Mouse (Mus musculus) liver, adult 2 months (tissue): ENCODE measurements at regions not wholly inside any gene's neighbourhood (a gene's known extent, or its start where the extent isn't known, plus 50 kb on each side); places are given as distances from the start of the nearest gene placed in this dataset.

Source experiments
- DNase-seq: peaks from one replicate; pipeline ENCODE4 v3.0.0-alpha.2; 2011; ENCODE audit warnings: low read depth, low spot score; ENCODE audit errors: extremely low read depth
- H3K27ac ChIP-seq: fragments of 200-500 bp; replicated peaks from 2 replicates; pipeline ENCODE4 v1.5.1; 2012; ENCODE audit warnings: low read depth, mild to moderate bottlenecking, control low read depth, inconsistent platforms, low read length; ENCODE audit not compliant: insufficient read depth
- H3K27me3 ChIP-seq: fragments of 200-500 bp; 2 replicates; pipeline ENCODE4 v1.6.1; 2012; ENCODE audit warnings: mild to moderate bottlenecking, moderate library complexity, low read length, inconsistent platforms; ENCODE audit not compliant: control insufficient read depth, insufficient read depth
- H3K36me3 ChIP-seq: fragments of 200-500 bp; 2 replicates; pipeline ENCODE4 v1.6.1; 2012; ENCODE audit warnings: low read length, inconsistent platforms; ENCODE audit not compliant: control insufficient read depth, insufficient read depth
- H3K4me1 ChIP-seq: fragments of 200-500 bp; 2 replicates; pipeline ENCODE4 v1.6.1; 2011; ENCODE audit warnings: low read length; ENCODE audit not compliant: control insufficient read depth, insufficient read depth
- H3K4me3 ChIP-seq: fragments of 200-500 bp; 2 replicates; pipeline ENCODE4 v1.5.1; 2011; ENCODE audit warnings: low read depth, mild to moderate bottlenecking, control low read depth, low read length, moderate library complexity; ENCODE audit not compliant: insufficient read depth
- H3K79me2 ChIP-seq: fragments of 200-500 bp; 2 replicates; pipeline ENCODE4 v1.6.1; 2012; ENCODE audit warnings: inconsistent platforms, mild to moderate bottlenecking, low read length, moderate library complexity; ENCODE audit not compliant: control insufficient read depth, insufficient read depth
- H3K9ac ChIP-seq: fragments of 200-500 bp; 2 replicates; pipeline ENCODE4 v1.6.1; 2012; ENCODE audit warnings: low read depth, mild to moderate bottlenecking, control low read depth, inconsistent platforms, low read length
- CTCF ChIP-seq: fragments of 200-500 bp; IDR thresholded peaks from 2 replicates; pipeline ENCODE4 v1.5.1; 2011; ENCODE audit warnings: low read depth, low read length, control low read depth
- POLR2A ChIP-seq: fragments of 200-500 bp; IDR thresholded peaks from 2 replicates; pipeline ENCODE4 v1.6.1; 2011; ENCODE audit warnings: low read length, control low read depth; ENCODE audit not compliant: insufficient read depth; ENCODE audit errors: extremely low read depth
- WGBS: fragments of 180-500 bp; shearing (Covaris S2); methylation state at CpG from one replicate; pipeline ENCODE4 v1.1.7; 2018; 5-methylcytosine and 5-hydroxymethylcytosine counted together

DNA sequence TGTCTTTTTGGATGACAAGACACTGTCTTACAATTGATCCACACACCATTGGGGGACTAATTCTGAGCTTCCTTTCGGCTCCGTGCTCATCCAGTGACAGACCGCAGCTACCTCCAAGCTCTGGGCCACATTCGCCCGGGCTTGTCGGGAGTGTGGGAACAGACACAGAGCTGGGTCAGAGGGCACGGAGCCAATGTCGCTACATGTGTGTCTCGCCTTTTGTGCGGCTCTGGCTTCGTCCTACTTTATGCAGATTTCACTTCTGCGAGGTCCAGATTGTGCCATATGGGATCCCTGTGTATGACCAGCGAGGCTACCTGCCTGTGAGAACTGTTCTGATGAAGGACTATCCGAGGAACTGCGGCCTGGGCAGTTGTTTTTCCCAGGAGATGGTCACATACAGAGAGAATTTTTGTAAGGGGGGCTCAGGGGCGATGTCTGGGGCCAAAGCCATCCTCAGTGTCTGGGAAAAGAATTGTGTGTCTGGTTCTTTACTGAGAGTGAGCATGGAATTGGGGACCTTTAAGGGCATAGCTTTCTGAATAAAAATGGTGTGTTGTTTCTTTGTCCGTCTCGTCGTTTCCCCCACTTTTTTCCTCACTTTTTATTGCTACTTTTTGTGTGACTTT is 182.6 kb downstream of the Tmem161b start:
- H3K4me3 ChIP-seq: no peak overlapping the region
- 81% methylated on average over 19 of the region's 19 CpGs for WGBS
- no peak overlapping the region for H3K9ac ChIP-seq
- H3K4me1 ChIP-seq: no peaks in the 10 kb centered on the region
- H3K36me3 ChIP-seq: no peaks in the 10 kb centered on the region
- TF ChIP-seq CTCF (no peak), POLR2A (no peak)
- no peaks in the 10 kb centered on the region for H3K79me2 ChIP-seq
- no peaks in the 10 kb centered on the region for H3K27me3 ChIP-seq
- no peak overlapping the region for H3K27ac ChIP-seq
- DNase-seq: no peak

DNA sequence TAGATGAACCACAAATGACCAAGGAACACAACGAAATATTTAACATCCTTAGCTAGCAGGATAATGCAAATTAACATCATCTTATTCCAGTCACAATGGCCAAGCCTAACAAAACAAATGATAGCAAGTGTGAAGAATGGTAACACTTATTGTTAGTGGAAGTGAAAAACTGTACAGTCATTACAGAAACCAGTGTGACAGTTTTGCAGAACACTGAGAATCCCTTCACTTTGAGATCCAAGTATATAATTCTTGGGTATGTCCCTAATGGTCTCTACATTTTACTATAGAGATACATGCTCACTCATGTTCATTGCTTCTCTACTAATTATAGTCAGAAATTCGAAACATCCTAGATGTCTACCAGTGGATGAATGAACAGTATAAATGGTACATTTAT is 212.3 kb downstream of the Tmem161b start:
- Histone ChIP-seq H3K4me3 (no peak overlapping the region), H3K36me3 (no peaks in the 10 kb centered on the region), H3K27me3 (no peaks in the 10 kb centered on the region), H3K9ac (no peak overlapping the region), H3K27ac (no peak overlapping the region), H3K4me1 (no peaks in the 10 kb centered on the region), H3K79me2 (no peaks in the 10 kb centered on the region)
- DNase-seq: no peak
- 58% methylated on average over 2 of the region's 2 CpGs for WGBS
- no peak for TF ChIP-seq POLR2A
- TF ChIP-seq CTCF: no peak

DNA sequence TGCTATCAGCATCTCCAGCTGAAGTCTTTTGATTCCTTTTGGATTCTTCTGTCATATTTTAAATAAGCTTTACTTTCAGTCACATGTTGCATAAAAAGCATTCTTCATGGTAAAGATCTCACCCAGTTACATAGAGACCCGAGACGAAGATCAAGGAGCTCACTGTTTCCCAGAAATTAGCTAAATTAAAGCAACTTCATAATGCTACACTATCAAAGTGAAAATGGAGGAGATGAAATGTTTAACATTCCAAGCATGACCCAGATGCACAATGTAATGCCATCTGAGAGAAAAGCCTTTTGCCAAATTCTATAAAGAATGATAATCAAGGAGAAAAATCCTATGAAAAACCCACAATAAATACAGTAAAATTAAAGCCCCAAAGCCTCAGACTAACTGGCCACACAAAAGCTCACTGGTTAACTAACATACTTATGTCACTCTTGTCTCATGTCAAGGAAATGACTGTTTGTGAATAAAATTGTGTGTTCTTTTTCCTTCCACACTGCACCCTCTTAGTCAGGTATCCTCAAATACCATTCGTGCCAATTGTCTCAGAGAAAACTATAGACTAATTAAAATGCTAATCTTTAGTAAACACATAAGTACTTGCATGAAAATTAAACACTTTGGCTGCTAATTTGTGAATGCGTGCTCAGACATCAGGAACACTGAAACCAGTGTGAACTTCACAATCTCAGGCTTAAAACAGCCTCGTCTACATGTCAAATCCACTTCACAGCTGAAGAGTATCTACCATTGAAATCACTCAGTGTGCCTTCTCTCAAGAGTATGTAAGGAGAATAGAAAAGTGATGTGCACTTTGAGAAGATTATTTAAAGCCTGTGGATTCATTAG is 215.7 kb downstream of the Tmem161b start:
- Histone ChIP-seq H3K4me3 (no peak overlapping the region), H3K36me3 (no peaks in the 10 kb centered on the region), H3K79me2 (no peaks in the 10 kb centered on the region), H3K27me3 (no peaks in the 10 kb centered on the region), H3K4me1 (no peaks in the 10 kb centered on the region), H3K27ac (no peak overlapping the region), H3K9ac (no peak overlapping the region)
- DNase-seq: no peak
- no peak for TF ChIP-seq POLR2A
- TF ChIP-seq CTCF: no peak
- 65% methylated on average over 5 of the region's 5 CpGs for WGBS

DNA sequence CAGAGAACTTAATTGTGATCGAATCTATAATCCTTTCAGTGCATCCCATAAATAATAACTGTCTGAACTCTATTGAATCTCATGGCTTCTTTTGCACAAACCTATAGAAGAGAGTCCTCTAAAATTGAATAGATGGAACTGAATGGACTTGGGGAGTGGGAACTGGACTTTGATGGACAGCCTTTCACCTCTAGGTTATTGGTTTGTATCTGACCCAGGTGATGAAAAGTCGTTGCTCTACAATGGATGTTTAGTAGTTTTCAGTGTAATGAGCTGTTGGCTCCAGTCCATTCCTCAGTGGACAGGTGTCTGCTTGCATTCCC is 216.3 kb downstream of the Tmem161b start:
- Histone ChIP-seq H3K4me1 (no peaks in the 10 kb centered on the region), H3K36me3 (no peaks in the 10 kb centered on the region), H3K9ac (no peak overlapping the region), H3K27ac (no peak overlapping the region), H3K27me3 (no peaks in the 10 kb centered on the region), H3K4me3 (no peak overlapping the region), H3K79me2 (no peaks in the 10 kb centered on the region)
- no peak for TF ChIP-seq POLR2A
- no peak for TF ChIP-seq CTCF
- 66% methylated on average over 2 of the region's 2 CpGs for WGBS
- no peak for DNase-seq

DNA sequence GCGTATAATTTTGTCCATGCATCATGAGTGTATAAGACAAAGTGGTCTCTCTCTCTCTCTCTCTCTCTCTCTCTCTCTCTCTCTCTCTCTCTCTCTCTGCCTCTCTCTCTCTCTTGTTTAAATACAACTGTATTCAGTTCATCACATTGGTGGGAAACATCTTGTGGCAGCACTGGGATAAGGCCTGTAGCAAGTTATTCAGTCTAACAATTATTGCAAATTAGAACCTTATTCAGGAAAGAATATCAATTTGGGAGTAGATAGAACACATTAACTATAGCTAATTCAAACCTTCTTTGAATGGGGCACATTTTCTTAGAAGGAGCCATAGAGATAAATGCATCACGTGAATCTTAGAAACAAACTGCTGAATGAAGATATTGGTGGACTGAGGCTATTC is 226.4 kb downstream of the Tmem161b start:
- H3K27me3 ChIP-seq: no peaks in the 10 kb centered on the region
- no peak overlapping the region for H3K4me3 ChIP-seq
- H3K36me3 ChIP-seq: no peaks in the 10 kb centered on the region
- H3K27ac ChIP-seq: no peak overlapping the region
- no peaks in the 10 kb centered on the region for H3K4me1 ChIP-seq
- no peak for DNase-seq
- WGBS: 79% methylated on average over 2 of the region's 2 CpGs
- no peaks in the 10 kb centered on the region for H3K79me2 ChIP-seq
- TF ChIP-seq CTCF (no peak), POLR2A (no peak)
- H3K9ac ChIP-seq: no peak overlapping the region

DNA sequence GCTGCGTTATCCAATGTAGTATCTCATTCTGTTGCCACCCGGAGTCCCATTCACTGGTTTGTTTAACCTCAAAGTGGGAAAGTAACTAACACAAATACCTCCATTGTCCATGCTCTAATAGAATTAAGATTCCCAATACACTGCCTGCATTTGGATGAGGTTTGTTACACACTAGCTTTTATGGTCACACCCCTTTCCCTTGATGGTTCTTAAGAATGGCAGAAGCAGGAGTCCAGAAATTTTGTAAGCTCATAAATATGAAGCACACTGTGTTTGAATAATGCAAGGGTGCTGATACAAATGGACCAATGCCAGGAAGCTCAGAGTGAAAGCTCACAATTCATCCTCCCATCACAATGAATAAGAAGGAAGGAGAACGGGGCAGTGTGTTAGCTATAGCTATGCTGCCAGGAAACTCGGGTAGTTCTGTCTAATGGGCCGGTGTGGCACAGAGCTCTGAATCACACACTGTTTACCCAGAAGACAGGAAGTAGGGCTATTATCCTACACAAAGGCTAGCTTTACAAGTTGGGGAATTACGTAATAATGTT is 227.0 kb downstream of the Tmem161b start:
- H3K27me3 ChIP-seq: no peaks in the 10 kb centered on the region
- WGBS: 62% methylated on average over 6 of the region's 6 CpGs
- DNase-seq: no peak

More for the DNA sequence above, 227.0 kb downstream of the Tmem161b start:
- H3K36me3 ChIP-seq: no peaks in the 10 kb centered on the region
- no peaks in the 10 kb centered on the region for H3K4me1 ChIP-seq
- no peak overlapping the region for H3K27ac ChIP-seq
- H3K4me3 ChIP-seq: no peak overlapping the region
- H3K9ac ChIP-seq: no peak overlapping the region
- TF ChIP-seq CTCF: no peak
- no peak for TF ChIP-seq POLR2A
- H3K79me2 ChIP-seq: no peaks in the 10 kb centered on the region
